Mouse (Mus musculus) layer of hippocampus, postnatal 36 days (tissue): ENCODE results near the gene Fam219a. TPM values are rescaled to one million over a fixed set of nuclear protein-coding genes. Genes with fewer than 3 reads are reported as not detected.
A peak's percentile ranks its signal among the peaks of the same experiment; 100 is the strongest.

ENCODE experiments used
- DNase-seq, 2 experiments: peaks; one replicate each; pipeline ENCODE4 v3.0.0; 2022
- total RNA-seq, 2 experiments: library from RNA; stranded (reverse); gene quantifications; 2 replicates each; pipeline ENCODE4 v1.2.3; 2021

Fam219a gene
- 100 to 1,000 TPM; 151 to 152 TPM for total RNA-seq

GRCm38 (mm10) chr4:41569411-41569885 lies at the start of gene Fam219a, which contains the start of gene Dnaic1:
Gene Fam219a, minus strand, starts transcription at chr4:41569538.
Gene Dnaic1, plus strand, starts transcription at chr4:41569775.
- DNase-seq, result peak; percentile 99

DNA sequence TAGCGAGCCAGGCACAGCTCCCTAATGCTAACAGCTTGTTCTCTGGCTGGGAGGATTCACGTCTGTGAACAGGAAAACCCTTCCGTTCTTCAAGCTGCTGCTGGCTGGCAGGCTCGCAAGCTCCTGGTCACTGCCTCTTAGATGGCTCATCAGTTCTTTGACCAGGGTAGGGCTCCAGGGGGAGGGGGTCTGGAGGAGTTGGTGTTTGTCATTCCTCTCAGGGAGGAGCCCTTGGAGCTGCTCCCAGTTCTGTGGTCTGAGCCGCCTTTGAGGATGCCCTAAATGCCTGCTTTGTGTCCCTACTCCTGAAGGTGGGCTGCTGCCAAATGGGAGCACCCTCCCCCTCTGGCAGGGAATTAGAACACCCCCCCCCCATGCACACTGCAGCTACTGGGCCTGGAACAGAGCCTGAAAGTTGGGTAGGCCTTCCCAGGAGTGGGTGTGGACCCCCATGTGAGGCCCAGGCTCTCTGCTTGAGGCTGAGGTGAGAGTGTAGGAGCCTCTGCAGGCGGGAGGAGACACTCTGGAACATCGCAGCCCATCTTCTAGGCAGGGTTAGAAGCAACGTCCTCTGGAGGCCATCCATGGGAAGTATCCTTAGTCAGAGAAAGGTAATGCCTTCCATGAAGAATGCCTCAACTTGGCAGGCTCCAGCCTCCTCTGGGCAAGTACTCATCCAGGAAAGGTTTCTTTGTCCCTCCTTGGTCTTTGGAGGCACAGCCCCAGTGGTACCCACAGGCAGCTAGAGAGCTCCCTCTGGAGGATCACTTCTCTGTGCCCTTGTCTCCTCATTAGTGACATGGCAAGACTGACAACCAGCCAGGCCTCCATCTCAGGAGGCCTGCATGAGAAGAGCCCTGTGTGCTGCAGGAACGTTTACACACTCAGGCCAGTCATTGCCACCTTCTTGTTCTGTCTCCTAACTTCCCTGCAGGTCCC lies 46.6 kb upstream of the Fam219a start:
- peak; percentile 82 to 86 for DNase-seq

GRCm38 (mm10) chr4:41614156-41614555 lies 44.8 kb upstream of the Fam219a start:
- DNase-seq, result peak; percentile 78 to 84

DNA sequence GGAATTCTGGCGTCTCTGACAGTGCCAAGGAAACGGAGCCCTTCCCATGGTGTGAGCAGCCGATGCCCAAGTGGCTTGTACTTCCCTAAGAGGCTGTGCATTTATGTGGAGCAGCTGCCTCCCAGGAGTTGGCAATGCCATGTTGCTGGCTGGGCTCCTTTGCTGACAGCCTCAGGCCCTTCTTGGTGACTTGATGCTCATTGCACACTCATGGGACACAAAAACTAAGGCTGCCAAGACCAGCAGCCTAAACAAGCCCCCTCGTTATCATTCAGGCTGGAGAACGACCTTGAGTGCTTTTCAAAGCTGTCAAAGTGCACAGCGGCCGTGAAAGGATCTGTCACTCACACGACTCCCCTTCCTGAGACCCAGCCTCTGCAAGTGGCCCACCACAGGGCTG lies 42.8 kb upstream of the Fam219a start:
- DNase-seq, result no peak

- no peak for DNase-seq
These were observed 41.2 kb upstream of the Fam219a start for GRCm38 (mm10) chr4:41610594-41610980.

GRCm38 (mm10) chr4:41609681-41610593 lies 40.6 kb upstream of the Fam219a start:
- no peak for DNase-seq

- DNase-seq, result no peak
These were observed 37.4 kb upstream of the Fam219a start for GRCm38 (mm10) chr4:41606784-41607183.

DNA sequence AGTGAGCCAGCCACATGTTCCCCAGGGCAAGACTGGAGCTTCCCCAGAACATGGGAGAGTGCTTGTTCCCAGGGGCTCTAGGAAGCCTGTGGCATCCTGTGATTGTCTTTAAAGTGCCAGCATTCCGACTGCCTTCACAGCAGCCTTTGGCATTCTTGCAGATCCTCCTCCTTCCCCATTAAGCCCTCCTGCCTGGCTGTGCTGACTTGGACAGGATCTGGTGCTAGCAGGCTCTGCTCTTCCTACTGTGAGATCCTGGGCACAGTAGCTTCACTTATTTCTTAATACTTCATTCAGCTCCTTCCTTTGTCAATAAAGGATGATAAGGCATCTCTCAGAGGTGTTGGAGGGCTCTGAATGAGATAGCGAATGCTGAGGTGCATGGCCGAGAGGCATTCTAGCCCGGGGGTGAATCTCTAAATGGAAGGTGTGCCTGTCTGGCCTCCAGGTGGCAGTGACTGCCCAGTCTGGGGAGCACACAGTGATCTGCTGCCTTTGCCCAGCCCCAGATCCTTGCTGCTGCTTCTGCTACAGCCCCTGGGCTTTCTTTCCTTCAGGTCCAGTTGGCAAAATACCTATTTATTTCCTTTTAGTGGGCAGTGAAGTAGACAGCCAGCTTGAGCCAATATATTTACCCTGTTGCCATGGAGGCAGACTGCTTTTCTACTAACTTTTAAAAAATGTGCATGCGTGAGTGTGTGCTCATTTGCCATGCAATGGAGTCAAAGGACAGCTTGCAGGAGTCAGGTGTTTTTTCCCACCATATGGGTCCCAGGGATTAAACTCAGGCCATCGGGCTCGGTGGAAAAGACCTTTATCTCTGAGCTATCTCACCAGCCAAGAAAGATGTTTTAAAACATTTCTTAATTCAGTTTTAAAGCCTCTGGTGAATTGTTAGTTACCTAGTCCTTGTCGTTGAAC lies 35.4 kb upstream of the Fam219a start:
- DNase-seq, result no peak

DNA sequence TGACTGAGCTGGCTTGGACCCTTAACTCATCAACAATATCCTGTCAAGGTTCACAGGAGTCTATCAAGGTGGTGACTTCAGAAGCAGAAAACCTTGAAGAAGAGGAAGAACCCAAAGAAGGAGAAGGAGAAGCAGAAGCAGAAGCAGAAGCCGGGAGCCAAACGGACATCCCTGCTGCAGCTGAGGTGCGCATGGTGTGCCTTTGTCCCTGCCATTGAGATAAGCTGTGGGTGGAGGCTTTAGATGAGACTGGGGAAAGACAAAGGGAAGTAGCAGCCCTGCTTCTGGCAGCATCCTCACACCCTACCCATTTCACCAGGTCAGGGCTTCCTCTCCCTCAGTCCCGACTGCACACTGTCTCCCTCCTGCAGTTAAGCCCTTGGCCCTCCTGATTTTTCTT lies 33.5 kb upstream of the Fam219a start:
- no peak for DNase-seq

- DNase-seq, result no peak
These were observed 14.0 kb upstream of the Fam219a start for GRCm38 (mm10) chr4:41583353-41583752.

DNA sequence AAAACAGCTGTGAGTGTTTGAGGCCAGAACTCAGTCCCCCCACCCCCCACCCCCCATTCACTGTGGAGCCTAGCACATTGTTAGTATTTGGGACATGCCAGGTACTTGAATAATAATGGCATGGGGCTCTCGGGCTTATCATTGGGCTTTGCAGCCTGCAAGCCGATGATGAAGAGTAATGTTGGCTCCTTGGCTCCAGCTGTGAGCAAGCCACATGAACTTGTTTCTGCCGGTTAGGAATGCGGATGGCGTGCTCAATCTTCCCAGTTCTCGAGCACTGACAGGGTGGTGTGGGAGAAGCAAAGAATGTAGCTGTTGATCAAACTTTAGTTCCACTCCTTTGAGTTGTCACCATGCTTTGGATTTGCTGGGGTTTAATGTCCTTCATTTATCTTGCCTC lies 6.6 kb upstream of the Fam219a start:
- DNase-seq, result no peak

GRCm38 (mm10) chr4:41573492-41573891 lies 4.2 kb upstream of the Fam219a start:
- no peak for DNase-seq

DNA sequence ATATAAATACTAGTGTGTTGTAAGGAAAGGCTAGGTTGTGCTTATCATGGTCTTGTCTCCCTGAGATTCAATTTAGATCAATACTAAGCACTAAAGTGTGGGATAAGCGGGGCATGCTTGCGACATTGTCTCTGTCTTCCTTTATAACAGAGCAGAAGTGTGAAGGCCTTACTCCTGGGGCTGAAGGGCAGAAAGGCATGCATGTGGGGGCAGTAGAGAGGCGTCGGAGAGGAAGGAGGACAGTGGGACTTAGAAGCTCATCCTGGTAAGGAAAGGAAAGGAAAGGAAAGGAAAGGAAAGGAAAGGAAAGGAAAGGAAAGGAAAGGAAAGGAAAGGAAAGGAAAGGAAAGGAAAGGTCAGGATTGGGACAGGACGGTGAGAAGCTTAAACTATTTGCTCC lies 2.2 kb upstream of the Fam219a start:
- DNase-seq, result no peak

DNA sequence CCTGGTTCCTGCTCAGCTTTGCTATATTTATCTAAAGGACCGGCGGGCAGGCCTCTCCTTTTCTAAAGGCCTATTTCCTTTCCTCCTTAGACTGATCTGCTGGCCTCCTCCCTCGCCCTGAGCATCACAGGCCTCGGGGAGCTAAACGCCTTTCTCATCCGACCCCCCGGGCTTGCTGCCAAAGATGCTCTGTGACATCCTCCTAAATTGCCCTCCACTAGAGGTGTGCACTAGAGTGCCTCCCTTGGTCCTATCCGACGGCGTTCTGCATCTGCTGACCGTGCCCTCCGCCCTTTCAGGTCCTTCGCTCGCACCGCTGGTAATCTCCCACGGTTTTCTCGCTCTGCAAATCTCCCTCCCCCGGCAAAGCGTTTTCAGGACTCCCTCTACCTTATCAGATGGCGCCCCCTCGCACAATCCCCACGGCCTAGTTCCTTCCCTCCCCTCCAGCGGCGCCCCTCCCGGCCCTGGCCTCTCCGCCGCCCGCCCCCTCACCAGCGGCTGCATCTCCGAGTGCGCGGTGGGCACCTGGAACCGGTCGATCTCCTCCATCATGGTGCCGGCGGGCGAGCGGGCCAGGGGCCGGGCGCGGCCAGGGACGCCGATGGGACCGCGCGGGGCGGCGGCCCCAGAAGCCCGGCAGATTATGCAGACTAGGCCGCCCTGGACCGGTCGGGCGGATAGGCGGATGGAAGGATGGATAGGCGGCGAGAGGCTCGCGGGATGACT lies 492 bp downstream of the Fam219a start:
- DNase-seq, result peak in 1 of 2 experiments; percentile 54

GRCm38 (mm10) chr4:41568239-41568638 lies 1.1 kb downstream of the Fam219a start:
- peak; percentile 47 to 50 for DNase-seq

DNA sequence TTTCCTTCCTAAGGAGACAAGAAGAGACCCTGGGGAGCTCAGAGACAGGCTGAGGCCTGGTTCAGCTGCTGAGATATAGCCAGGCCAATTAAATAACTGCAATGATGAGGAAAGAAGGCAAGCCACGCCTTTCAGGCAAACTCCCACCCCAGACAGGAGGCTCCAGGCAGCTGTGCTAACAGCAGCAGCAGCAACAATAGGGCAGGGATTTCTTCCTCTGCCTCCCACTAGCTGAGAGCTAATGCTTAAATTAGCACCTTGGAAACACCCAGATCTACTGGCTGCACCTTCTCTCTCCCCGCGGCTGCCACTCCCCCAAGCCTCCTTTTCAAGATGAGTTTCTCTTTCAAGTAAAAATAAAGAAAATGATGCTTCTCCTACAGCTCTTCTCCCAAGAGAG lies 3.2 kb downstream of the Fam219a start:
- DNase-seq, result no peak

GRCm38 (mm10) chr4:41563297-41563696 lies 6.0 kb downstream of the Fam219a start:
- no peak for DNase-seq

- no peak for DNase-seq
These were observed 12.2 kb downstream of the Fam219a start for GRCm38 (mm10) chr4:41557092-41557491.

DNA sequence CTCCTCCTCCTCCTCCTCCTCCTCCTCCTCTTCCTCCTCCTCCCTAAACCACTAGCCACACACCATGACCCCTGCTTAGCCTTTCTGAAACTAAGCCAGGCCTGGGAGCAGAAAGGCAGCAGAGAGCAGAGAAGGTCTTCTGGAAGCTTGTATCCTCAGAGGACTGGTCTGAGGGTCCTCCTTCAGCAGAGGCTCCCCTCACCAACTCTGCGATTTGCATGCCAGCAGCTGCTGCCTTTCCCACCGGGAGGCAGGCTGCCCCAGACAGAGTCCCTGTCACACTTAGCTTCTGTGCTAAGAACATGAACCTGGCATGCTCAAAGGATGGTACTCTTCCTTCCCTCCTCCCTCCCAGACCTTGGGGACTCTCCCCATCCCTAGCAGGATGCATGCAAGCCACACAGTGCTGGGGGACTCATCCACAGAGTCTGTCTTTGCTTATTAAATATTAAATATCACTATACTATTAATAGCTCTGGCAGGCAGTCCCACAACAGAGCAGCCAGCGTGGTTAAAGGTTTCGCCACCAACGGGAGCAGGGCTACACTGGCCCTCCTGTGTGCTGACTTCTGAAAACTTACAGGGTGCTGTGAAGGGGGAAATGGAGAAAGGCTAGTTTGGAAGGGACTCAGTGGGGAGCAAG lies 12.9 kb downstream of the Fam219a start:
- DNase-seq, result no peak

DNA sequence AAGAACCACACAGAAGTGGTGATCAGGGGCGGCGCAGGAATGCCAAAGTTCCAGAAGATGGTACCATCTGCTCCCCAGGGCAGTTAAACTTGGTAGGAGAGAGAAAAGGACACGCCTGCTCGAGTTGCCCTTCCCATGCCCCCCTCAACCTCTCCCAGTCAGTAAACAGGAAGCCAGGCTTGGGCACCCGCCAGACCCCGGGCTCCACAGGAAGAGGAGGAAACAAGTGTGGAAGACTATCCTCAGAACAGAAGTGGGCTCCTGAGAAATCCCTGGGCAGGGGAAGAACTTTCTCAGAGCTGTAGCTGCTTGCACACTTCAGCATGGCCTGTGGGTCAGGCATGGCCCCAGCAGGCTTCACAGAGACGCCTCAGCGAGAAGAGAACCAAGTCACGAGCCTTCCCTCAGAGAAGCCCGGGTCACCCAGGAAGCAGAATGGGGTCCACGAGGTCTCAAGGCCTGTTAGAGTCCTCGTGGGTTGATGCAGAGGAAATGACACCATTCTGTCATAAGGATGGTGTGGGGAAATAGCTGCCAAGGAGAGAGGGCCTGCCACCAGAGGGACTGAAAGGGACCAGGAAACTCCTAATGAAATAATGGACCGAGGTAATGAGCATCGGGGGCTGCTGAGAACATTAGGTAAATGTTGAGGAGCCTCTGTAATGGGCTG lies 14.2 kb downstream of the Fam219a start:
- no peak for DNase-seq
